Mouse (Mus musculus) embryonic facial prominence, embryonic 10.5 days (tissue): Measurements from ENCODE around the gene Tnf. TPM values are rescaled to one million over a fixed set of nuclear protein-coding genes. Genes with fewer than 3 reads are reported as not detected.

ENCODE experiments used
- DNase-seq: peaks from one replicate; pipeline ENCODE4 v3.0.0-alpha.2; 2017; ENCODE audit warnings: low spot score
- H3K27ac ChIP-seq: fragments of 300-500 bp; sonication (generic); replicated peaks from 2 replicates; pipeline ENCODE4 v1.5.1; 2016; ENCODE audit warnings: mild to moderate bottlenecking
- H3K27me3 ChIP-seq: fragments of 300-500 bp; sonication (generic); replicated peaks from 2 replicates; pipeline ENCODE4 v1.6.1; 2016; ENCODE audit warnings: low read depth, mild to moderate bottlenecking; ENCODE audit not compliant: poor library complexity, severe bottlenecking
- H3K36me3 ChIP-seq: fragments of 300-500 bp; sonication (generic); replicated peaks from 2 replicates; pipeline ENCODE4 v1.6.1; 2016; ENCODE audit warnings: mild to moderate bottlenecking, moderate library complexity
- H3K4me1 ChIP-seq: fragments of 300-500 bp; sonication (generic); 2 replicates; pipeline ENCODE4 v1.6.1; 2016
- H3K4me3 ChIP-seq: fragments of 300-500 bp; sonication (generic); 2 replicates; pipeline ENCODE4 v1.5.1; 2016; ENCODE audit warnings: mild to moderate bottlenecking, moderate library complexity
- H3K9me3 ChIP-seq: fragments of 300-500 bp; sonication (generic); 2 replicates; pipeline ENCODE4 v1.6.1; 2016; ENCODE audit warnings: mild to moderate bottlenecking
- WGBS: fragments of 180-500 bp; shearing (Covaris S2); methylation state at CpG from one replicate; pipeline ENCODE4 v1.1.7; 2016; 5-methylcytosine and 5-hydroxymethylcytosine counted together
- microRNA-seq: library from miRNA; unstranded; fragments of <30 nt; microRNA quantifications from one replicate; pipeline ENCODE4, GENCODE M21; 2017
- polyA plus RNA-seq: library from polyadenylated mRNA; unstranded; fragments of >200 nt; fragmentation: Nextera tagmentation; extraction: Ambion mirVana; gene quantifications from 2 replicates; pipeline ENCODE4 v1.2.1, GENCODE M21; 2016

Gene Tnf
- polyA plus RNA-seq, 1 experiment from 2014 or later, result not detected

DNA sequence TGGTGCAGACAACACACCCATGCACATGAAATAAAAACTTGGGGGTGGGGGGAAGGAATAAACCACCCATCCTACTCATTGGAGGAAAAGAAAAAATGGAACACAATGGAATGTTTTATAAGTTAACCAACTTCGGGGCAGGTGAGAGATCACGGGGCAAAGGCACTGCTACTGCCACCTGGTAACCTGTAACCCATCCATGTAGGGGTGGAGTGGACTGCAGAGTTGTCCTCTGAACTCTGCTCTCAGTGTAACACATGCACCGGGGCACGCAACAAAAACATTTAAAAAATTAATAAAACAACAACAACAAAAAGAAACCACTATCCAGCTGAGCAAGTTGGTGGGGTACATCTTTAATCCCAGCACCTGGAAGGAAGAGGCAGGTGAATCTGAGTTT lies 49.7 kb downstream of the Tnf start:
- Histone ChIP-seq H3K27ac (no peak overlapping the region), H3K9me3 (no peaks in the 10 kb centered on the region), H3K36me3 (peaks cover 99% of the 10 kb centered on the region), H3K4me1 (peaks cover 12% of the 10 kb centered on the region), H3K27me3 (no peaks in the 10 kb centered on the region), H3K4me3 (no peak overlapping the region; the same call in 1 of the 2 replicates)
- WGBS, result 95% methylated on average over 4 of the region's 4 CpGs
- DNase-seq, result no peak

Small RNA genes lying within 50 kb of the gene (microRNA-seq; reads per million reads assigned to microRNA genes)
- gene Mir6973a, result not detected
- gene Mir6974, result not detected
- gene Mir6975, result 3.4 reads per million, percentile 4 among the genes with 10 or more reads in this experiment
- gene Mir8094, result not detected

Other genes with a start within 250 kb of the Tnf start
- 0.13 and 0.15 TPM in 2 replicates for gene Hspa1b, start 242.8 kb downstream of the Tnf start, polyA plus RNA-seq
- not detected in 2 replicates for gene Gm20481, start 232.1 kb downstream of the Tnf start, polyA plus RNA-seq
- 1.3 and 1.9 TPM in 2 replicates for gene Hspa1a, start 229.9 kb downstream of the Tnf start, polyA plus RNA-seq
- 1.1 TPM in 2 replicates for gene Hspa1l, start 229.3 kb downstream of the Tnf start, polyA plus RNA-seq
- gene Lsm2, start 220.1 kb downstream of the Tnf start, polyA plus RNA-seq, result 339 and 361 TPM in 2 replicates
- gene Vars, start 201.0 kb downstream of the Tnf start, polyA plus RNA-seq, result 197 and 223 TPM in 2 replicates
- 0.18 and 0.21 TPM in 2 replicates for gene Vwa7, start 185.4 kb downstream of the Tnf start, polyA plus RNA-seq
- gene Sapcd1, start 174.0 kb downstream of the Tnf start, polyA plus RNA-seq, result 4.2 and 5.6 TPM in 2 replicates
- gene Msh5, start 155.3 kb downstream of the Tnf start, polyA plus RNA-seq, result 3.9 and 4.4 TPM in 2 replicates
- 190 and 191 TPM in 2 replicates for gene Clic1, start 152.0 kb downstream of the Tnf start, polyA plus RNA-seq
- 482 and 503 TPM in 2 replicates for gene Ddah2, start 143.0 kb downstream of the Tnf start, polyA plus RNA-seq
- gene Ly6g6c, start 136.6 kb downstream of the Tnf start, polyA plus RNA-seq, result 0.31 and 0.35 TPM in 2 replicates
- gene Mpig6b, start 135.8 kb downstream of the Tnf start, polyA plus RNA-seq, result 0.52 and 0.93 TPM in 2 replicates
- 0.83 and 1.00 TPM in 2 replicates for gene Ly6g6e, start 125.1 kb downstream of the Tnf start, polyA plus RNA-seq
- gene Ly6g6d, start 123.9 kb downstream of the Tnf start, polyA plus RNA-seq, result 1.3 TPM in 1 of 2 replicates, not detected in the other
- gene Ly6g6f, start 116.4 kb downstream of the Tnf start, polyA plus RNA-seq, result 0.51 and 0.62 TPM in 2 replicates
- 59.4 and 60.0 TPM in 2 replicates for gene Abhd16a, start 112.7 kb downstream of the Tnf start, polyA plus RNA-seq
- not detected in 2 replicates for gene Ly6g5c, start 93.7 kb downstream of the Tnf start, polyA plus RNA-seq
- 1.5 and 1.6 TPM in 2 replicates for gene Ly6g5b, start 86.6 kb downstream of the Tnf start, polyA plus RNA-seq
- gene Gpank1, start 80.6 kb downstream of the Tnf start, polyA plus RNA-seq, result 32.5 and 33.3 TPM in 2 replicates
- gene Csnk2b, start 80.0 kb downstream of the Tnf start, polyA plus RNA-seq, result 283 and 288 TPM in 2 replicates
- gene D17H6S53E, start 75.6 kb downstream of the Tnf start, polyA plus RNA-seq, result 9.6 and 9.7 TPM in 2 replicates
- gene Apom, start 70.0 kb downstream of the Tnf start, polyA plus RNA-seq, result 0.40 and 0.69 TPM in 2 replicates
- gene Bag6, start 66.8 kb downstream of the Tnf start, polyA plus RNA-seq, result 73.8 and 77.8 TPM in 2 replicates
- gene Prrc2a, start 37.1 kb downstream of the Tnf start, polyA plus RNA-seq, result 203 and 205 TPM in 2 replicates
- gene Aif1, start 25.9 kb downstream of the Tnf start, polyA plus RNA-seq, result 2.9 and 3.9 TPM in 2 replicates
- gene Lst1, start 13.6 kb downstream of the Tnf start, polyA plus RNA-seq, result 2.6 and 6.9 TPM in 2 replicates
- 0.16 and 0.34 TPM in 2 replicates for gene Ltb, start 7.6 kb downstream of the Tnf start, polyA plus RNA-seq
- not detected in 2 replicates for gene Lta, start 3.3 kb upstream of the Tnf start, polyA plus RNA-seq
- gene Gm16181, start 18.8 kb upstream of the Tnf start, polyA plus RNA-seq, result 0.33 and 0.40 TPM in 2 replicates
- gene Atp6v1g2, start 31.7 kb upstream of the Tnf start, polyA plus RNA-seq, result 5.2 and 5.6 TPM in 2 replicates
- 9.3 and 9.6 TPM in 2 replicates for gene Nfkbil1, start 33.8 kb upstream of the Tnf start, polyA plus RNA-seq
- 726 and 735 TPM in 2 replicates for gene Ddx39b, start 39.7 kb upstream of the Tnf start, polyA plus RNA-seq
- gene H2-D1, start 60.7 kb upstream of the Tnf start, polyA plus RNA-seq, result 30.3 and 32.9 TPM in 2 replicates
- gene H2-Q1, start 118.4 kb upstream of the Tnf start, polyA plus RNA-seq, result not detected in 2 replicates
- gene H2-Q2, start 140.2 kb upstream of the Tnf start, polyA plus RNA-seq, result 0.75 and 0.88 TPM in 2 replicates
- 1.5 and 1.6 TPM in 2 replicates for gene H2-Q4, start 177.6 kb upstream of the Tnf start, polyA plus RNA-seq
- gene H2-Q6, start 222.8 kb upstream of the Tnf start, polyA plus RNA-seq, result 1.5 and 1.6 TPM in 2 replicates
- 12.2 and 12.9 TPM in 2 replicates for gene H2-Q7, start 237.1 kb upstream of the Tnf start, polyA plus RNA-seq